Mouse (Mus musculus): Measurements from ENCODE around the gene Grm5.

The Grm5 gene

DNA sequence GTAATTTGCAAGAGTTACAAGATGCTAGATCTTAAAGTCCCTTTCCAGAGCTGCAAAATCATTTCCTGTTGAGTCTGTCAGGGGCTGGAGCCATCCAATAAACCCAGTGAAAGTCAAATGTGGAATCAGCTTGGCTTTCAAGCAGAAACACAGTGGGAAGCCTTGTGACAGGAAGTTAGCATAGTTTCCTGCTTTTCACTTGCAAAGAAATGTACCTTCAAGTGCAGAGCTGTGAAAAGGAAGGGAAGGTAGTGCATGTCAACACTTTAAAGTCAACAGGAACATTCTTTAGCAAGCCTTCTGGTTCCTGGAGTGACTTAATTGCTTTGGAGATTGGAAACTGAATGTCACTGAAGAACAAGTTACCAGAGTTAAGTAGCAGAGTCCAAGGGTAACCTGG, 463.4 kb downstream of the Grm5 start:
- TF ChIP-seq GATA4 (IDR thresholded peaks at IDR 0.05; ENCODE audit: insufficient replicate concordance, low read length), result no peak

DNA sequence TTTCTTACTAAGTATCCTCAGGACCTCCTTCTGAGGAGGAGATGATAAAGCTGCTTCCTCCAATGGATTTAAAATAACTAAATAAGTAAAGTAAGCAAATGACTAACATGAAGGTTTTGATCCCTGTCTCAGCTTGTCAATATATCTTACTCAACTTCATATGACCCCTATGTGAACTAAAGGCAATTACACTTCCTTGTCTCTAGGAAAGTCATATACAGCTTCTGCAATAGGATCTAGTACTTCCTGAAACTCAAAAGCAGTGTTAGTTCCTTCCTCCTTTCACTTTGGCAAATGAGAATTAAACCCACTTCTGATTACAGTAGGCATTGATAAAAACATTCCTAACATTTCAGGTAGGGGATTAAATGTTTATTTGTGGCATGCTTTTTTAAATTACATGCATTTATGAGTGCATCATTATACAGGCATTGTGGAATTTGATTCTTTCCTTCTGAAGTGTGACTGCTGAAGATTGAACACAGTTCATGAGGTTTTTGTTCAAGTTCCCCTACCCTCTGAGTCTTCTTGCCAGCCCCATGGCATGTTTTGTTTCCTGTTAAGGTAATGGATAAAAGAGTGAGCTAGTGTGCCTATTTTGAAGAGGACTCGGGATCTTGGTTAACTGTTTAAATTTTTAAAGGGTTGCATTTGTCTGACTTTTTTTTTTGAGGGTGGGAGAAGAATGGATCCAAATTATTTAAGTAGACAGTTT, 470.4 kb downstream of the Grm5 start:
- TF ChIP-seq GATA4 (IDR thresholded peaks at IDR 0.05; ENCODE audit: insufficient replicate concordance, low read length), result no peak

DNA sequence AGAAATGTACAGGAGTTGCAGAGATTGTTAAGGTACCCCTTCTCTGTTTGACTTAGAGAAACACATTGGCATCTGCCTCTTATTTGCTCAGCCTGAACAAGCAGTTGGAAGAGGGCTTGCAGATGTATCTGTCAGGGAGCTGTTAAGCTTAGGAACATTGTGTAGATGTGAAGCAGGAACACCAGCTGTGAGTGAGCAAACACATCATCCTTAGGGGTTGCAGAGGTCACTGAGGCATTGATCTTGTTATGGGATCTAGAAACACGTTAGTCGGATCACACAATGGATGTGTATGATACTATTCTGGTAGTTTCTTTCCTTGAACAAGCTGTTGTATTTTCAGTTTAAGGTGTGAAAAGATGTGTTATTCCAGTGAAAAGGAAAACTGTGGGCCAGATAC, 472.5 kb downstream of the Grm5 start:
- no peak for TF ChIP-seq GATA4 (IDR thresholded peaks at IDR 0.05; ENCODE audit: insufficient replicate concordance, low read length)

DNA sequence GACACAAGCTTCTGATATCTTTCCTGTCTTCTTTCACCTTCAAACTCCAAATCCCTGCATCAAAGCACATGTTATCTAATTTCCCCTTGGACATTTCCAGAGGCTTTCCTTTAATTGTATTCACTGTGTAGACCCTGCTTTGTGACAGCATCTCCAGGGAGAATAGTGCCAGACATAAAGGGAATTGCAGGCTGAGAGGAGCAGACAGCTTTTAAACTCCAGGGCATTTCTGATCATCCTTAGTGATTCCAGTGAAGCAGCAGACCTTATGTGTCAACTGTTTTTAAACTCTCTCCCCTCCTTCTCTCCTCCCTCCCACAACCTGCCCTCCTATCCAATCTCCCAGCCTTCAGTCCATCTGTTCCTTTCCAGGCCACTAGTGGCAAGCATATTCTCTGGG, 507.1 kb downstream of the Grm5 start:
- TF ChIP-seq GATA4 (IDR thresholded peaks at IDR 0.05; ENCODE audit: insufficient replicate concordance, low read length), result no peak

DNA sequence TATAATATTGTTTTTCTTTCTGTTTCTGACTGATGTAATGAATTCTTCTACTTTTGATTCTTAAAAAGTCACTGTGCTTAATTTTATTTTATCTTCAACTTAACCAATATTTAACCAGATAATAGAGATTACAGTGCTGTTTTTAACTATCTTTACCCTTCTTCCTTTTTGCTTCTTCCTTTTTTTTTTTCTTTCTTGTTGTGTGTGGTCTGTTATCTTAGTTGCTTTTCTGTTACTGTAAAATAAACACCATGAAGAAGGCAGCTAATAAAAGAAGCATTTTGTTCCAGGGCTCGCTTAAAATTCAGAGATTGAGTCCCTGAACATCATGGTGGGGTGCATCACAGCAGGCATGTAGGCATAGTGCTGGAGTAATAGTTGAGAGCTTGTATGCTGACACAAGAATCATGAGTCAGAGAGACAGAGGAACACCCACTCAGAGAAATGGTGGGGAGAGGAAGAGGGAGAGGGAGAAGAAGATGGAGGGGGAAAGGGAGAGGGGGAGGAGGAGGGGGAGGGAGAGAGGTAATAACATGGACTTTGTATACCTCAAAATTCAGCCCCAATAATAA, 512.7 kb downstream of the Grm5 start:
- no peak for TF ChIP-seq GATA4 (IDR thresholded peaks at IDR 0.05; ENCODE audit: insufficient replicate concordance, low read length)

DNA sequence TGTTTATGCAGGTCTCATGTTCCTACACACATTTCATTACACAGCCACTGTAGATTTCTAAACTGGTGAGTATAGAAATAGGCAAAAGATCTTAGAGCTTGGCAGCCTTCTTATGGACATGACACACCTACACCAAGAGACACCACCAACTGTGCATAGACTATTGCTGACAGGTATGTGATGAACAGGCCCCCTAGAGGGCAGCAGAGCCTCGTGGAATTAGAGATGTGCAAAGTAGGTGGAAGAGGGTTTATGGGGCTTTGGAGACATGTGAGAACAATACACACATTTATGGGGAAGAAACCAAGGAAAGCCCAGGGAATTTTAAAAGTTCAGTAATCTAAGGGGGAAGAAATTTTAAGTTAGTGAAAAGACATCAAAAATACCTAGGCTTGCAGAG, 513.7 kb downstream of the Grm5 start:
- no peak for TF ChIP-seq GATA4 (IDR thresholded peaks at IDR 0.05; ENCODE audit: insufficient replicate concordance, low read length)

DNA sequence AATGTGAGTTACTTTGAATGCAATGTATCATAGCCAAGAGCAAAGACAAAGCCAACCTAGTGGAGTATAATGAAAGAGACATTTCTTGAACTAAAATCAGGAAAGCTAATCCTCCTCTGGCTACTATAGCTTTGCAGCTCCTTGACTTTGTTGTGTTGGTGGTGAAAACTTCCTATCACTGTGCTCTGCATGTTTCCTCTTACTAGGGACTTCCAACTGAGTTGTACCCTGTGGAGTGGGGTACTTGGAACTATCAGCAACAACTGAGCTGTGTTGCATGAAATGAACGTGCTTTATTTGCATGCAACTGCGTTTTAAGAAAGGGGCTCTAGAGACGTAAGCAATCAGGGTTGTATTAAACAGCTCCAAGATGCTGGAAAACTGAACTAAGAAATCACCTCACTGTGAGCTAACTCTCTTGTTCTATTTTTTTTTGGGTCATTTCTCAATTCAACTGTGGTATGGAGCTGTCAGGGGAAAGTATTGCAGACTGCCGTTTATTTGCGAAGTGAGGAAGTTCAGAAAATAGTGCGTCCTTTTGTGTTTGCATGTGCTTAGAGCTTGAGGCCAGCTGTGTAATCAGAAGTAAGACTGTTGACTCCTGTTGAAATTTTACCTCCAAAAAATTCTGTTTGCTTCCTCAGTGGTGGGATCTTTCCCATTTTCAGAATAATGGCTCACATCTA, 532.9 kb downstream of the Grm5 start:
- TF ChIP-seq GATA4 (IDR thresholded peaks at IDR 0.05; ENCODE audit: insufficient replicate concordance, low read length), result no peak

DNA sequence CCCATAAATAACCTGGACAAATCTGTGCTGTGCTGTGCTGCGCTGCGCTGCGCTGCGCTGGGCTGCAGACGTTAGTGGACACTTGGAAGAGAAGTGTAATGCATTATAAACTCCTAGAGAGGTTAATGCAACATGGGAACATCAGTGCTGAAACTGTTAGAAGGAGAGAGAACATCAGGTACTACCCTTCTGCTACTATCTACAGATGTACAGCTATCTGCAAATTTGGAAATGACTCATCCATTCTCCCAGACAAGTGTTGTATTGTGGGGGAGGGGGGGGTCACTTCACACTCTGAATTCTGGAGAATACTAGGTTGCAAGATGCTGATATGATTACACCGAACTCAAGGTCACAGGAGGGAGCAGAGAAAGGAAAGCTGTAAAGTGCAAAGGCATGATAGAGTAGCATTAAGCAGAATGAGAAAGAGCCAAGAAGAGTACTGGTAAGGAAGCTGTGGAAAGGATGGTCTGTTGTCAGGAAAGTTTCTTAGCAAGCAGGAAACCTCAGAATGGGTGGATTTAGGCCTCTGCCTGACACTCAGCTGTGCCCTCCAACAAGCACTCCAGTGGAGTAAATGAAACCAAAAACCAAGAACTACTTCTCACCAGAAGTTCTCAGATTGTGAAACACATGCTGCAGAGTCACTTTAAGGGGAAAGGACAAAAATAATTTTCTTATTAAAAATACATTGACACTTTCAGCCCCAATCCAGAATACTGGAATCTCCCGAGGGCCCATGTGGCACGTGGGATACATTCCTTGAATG, 544.3 kb downstream of the Grm5 start:
- TF ChIP-seq GATA4 (IDR thresholded peaks at IDR 0.05; ENCODE audit: insufficient replicate concordance, low read length), result no peak

DNA sequence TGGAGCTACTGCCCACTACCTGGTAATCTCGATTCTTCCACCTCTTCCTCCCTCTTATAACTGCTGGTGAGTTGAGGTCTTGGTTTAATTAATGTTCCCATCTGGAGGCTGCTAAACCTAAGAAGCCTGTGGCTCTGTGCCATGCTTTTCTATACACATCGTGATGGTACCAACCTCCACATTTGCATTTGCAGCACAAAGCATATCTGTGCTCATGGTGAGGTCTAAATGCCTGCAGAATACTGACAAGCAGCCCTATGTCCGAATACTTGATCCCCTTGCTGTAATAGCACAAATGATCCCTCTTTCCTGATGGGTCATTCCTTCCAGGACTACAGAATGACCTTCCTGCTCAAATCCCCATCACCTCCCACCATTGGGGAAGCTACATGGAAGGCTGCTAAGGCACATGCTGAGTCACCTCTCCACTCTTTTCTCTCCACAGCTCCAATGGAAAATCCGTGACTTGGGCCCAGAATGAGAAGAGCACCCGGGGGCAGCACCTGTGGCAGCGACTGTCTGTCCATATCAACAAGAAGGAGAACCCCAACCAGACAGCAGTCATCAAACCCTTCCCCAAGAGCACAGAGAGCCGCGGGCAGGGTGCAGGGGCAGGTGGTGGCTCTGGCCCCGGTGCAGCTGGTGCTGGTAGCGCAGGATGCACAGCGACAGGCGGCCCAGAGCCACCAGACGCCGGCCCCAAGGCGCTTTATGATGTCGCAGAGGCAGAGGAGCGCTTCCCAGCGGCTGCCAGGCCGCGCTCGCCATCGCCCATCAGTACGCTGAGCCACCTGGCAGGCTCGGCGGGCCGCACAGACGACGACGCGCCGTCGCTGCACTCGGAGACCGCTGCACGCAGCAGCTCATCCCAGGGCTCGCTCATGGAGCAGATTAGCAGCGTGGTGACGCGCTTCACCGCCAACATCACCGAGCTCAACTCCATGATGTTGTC, 545.8 kb downstream of the Grm5 start:
- TF ChIP-seq GATA4 (IDR thresholded peaks at IDR 0.05; ENCODE audit: insufficient replicate concordance, low read length), result no peak

DNA sequence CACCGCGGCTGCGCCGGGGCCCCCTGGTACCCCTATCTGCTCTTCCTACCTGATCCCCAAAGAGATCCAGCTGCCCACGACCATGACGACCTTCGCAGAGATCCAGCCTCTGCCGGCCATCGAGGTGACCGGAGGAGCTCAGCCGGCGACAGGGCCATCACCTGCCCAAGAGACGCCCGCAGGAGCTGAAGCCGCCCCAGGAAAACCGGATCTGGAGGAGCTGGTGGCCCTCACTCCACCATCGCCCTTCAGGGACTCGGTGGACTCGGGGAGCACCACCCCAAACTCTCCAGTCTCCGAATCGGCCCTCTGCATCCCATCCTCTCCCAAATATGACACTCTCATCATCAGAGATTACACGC, 546.5 kb downstream of the Grm5 start:
- TF ChIP-seq GATA4 (IDR thresholded peaks at IDR 0.05; ENCODE audit: insufficient replicate concordance, low read length), result no peak

DNA sequence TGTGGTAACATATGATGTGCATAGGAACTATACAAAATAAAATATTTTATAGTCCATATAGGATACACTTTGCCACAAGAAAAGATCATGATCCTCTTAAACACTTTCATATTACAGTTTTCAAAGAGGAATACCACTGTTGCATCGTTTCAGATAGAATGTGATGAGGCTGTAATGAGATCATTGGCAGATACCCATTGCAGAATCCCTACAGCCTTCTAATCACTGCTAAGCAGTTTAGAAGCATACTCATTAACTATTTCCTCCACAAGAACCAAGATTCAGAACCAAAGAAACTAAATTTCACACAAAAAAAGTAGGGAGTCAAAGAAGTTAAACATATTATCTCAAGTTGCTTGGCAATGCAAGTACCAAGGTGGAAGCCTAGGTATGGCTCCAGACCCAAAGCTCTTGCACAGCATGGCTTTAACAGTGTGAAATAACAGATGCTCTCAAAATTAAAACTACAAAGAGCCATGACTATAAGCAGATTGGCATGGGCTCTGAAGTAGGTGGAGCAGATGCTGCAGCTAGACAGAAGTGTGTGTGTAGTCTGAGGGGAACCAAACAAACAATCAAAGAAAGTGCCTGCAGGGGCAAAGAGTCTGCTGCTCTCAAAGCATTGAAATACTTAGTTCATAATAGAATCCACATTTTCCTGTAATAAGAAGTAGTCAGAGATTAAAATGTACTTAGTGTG, 575.7 kb downstream of the Grm5 start:
- TF ChIP-seq GATA4 (IDR thresholded peaks at IDR 0.05; ENCODE audit: insufficient replicate concordance, low read length), result no peak

DNA sequence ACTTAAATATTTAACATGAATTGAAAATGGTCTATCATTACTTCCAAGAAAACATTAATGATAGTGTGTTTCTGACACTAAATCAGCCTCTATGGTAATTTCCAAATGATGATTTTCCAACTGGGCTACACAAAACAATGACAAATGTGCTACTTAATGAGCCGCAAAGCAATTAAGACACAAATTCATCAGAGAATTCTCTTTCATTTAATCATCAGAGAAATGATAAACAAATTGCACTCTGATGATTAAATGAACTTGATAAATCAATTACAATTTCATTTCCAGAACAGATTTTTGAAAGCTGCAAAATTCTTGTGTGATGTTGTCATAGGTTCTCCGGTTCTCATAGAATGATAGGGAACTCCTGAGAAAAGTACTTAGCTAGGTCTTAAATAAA, 577.6 kb downstream of the Grm5 start:
- TF ChIP-seq GATA4 (IDR thresholded peaks at IDR 0.05; ENCODE audit: insufficient replicate concordance, low read length), result no peak
